Mouse (Mus musculus): ENCODE measurements around the gene Strc. TPM values are rescaled to one million over a fixed set of nuclear protein-coding genes. Genes with fewer than 3 reads are reported as not detected.
A peak's percentile ranks its signal among the peaks of the same experiment; 100 is the strongest.

Gene Strc
- polyA plus RNA-seq, 1 experiment from 2014 or later, result not detected

GRCm38 (mm10) chr2:121396624-121397023 lies 9.7 kb upstream of the Strc start:
- no peak overlapping the region for H3K27ac ChIP-seq
- no peak overlapping the region for H3K4me3 ChIP-seq
- no peaks in the 10 kb centered on the region for H3K36me3 ChIP-seq
- DNase-seq (ENCODE audit: low spot score), result peak; percentile 74
- 15% methylated on average over 8 of the region's 8 CpGs for WGBS
- no peaks in the 10 kb centered on the region for H3K4me1 ChIP-seq (replicated peaks)
- H3K27me3 ChIP-seq (ENCODE audit: insufficient read depth, poor library complexity, severe bottlenecking), result no peaks in the 10 kb centered on the region
- no peaks in the 10 kb centered on the region for H3K9me3 ChIP-seq

DNA sequence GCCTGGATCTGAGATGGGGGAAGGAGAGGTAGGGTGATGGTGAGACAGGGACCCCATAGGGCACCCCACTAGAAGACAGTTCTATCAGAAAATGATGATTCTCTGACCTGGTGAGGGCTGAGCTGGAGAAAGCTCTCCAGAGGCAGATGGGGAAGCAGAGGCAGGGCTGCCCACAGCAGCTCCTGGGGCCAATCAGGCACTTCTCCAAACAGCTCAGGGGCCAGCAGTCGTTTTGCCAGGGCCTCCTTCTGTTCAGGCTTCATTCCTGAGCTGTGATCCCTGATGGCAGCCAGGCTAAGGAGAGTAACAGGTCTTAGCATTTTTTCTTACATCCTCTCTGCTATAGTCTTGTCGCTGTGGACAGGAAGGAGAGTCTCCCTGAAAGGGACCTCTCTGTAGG lies 12.2 kb downstream of the Strc start:
- no peak overlapping the region for H3K4me3 ChIP-seq
- no peaks in the 10 kb centered on the region for H3K9me3 ChIP-seq
- peaks cover 7% of the 10 kb centered on the region; the same call in 1 of the 2 replicates for H3K27me3 ChIP-seq (ENCODE audit: insufficient read depth, poor library complexity, severe bottlenecking)
- H3K36me3 ChIP-seq, result no peaks in the 10 kb centered on the region
- H3K4me1 ChIP-seq (replicated peaks), result peaks cover 11% of the 10 kb centered on the region; the same call in 1 of the 2 replicates
- H3K27ac ChIP-seq, result no peak overlapping the region
- no peak for DNase-seq (ENCODE audit: low spot score)
- WGBS, result 49% methylated on average over 2 of the region's 2 CpGs

GRCm38 (mm10) chr2:121372266-121372665 lies 14.7 kb downstream of the Strc start:
- WGBS, result 83% methylated on average over 3 of the region's 3 CpGs

GRCm38 (mm10) chr2:121370921-121371320 lies 16.0 kb downstream of the Strc start:
- DNase-seq (ENCODE audit: low spot score), result no peak
- H3K9me3 ChIP-seq, result no peaks in the 10 kb centered on the region
- 83% methylated on average over 5 of the region's 5 CpGs for WGBS
- no peaks in the 10 kb centered on the region; the same call in 1 of the 2 replicates for H3K27me3 ChIP-seq (ENCODE audit: insufficient read depth, poor library complexity, severe bottlenecking)
- H3K36me3 ChIP-seq, result no peaks in the 10 kb centered on the region
- H3K27ac ChIP-seq, result no peak overlapping the region
- no peak overlapping the region for H3K4me3 ChIP-seq
- no peaks in the 10 kb centered on the region for H3K4me1 ChIP-seq (replicated peaks)

More at GRCm38 (mm10) chr2:121372266-121372665, 14.7 kb downstream of the Strc start:
- Histone ChIP-seq H3K9me3 (no peaks in the 10 kb centered on the region), H3K27me3 (ENCODE audit: insufficient read depth, poor library complexity, severe bottlenecking) (peaks cover 7% of the 10 kb centered on the region; the same call in 1 of the 2 replicates), H3K4me3 (no peak overlapping the region), H3K36me3 (no peaks in the 10 kb centered on the region), H3K27ac (no peak overlapping the region), H3K4me1 (replicated peaks) (peaks cover 8% of the 10 kb centered on the region; the same call in 1 of the 2 replicates)
- DNase-seq (ENCODE audit: low spot score), result no peak

GRCm38 (mm10) chr2:121368831-121369230 lies 18.1 kb downstream of the Strc start:
- H3K36me3 ChIP-seq, result no peaks in the 10 kb centered on the region
- no peaks in the 10 kb centered on the region for H3K4me1 ChIP-seq (replicated peaks)
- no peaks in the 10 kb centered on the region for H3K9me3 ChIP-seq
- no peak for DNase-seq (ENCODE audit: low spot score)
- no peaks in the 10 kb centered on the region for H3K27me3 ChIP-seq (ENCODE audit: insufficient read depth, poor library complexity, severe bottlenecking)
- no peak overlapping the region for H3K27ac ChIP-seq
- 80% methylated on average over 2 of the region's 2 CpGs for WGBS
- H3K4me3 ChIP-seq, result no peak overlapping the region

DNA sequence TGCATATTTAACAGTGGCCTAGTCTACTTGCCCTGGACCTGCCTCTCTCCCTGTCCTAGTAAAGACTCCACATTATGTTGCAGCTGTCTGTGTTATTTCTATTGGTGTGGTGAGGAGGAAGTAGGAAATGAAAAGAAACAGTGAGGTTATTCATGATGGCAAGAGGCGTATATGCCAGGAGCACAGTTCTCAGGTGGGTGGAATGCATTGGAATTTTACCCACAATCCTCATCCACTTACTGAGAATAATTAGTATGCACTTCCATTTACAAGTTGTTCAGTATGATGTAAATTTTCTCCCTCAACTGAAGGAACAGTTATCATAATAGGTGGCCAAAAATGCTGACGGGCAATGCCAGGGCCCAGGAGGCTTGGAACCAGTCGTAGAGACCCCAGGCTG lies 23.3 kb downstream of the Strc start:
- Histone ChIP-seq H3K4me1 (replicated peaks) (peaks cover 8% of the 10 kb centered on the region), H3K27ac (no peak overlapping the region), H3K9me3 (no peaks in the 10 kb centered on the region), H3K4me3 (no peak overlapping the region), H3K27me3 (ENCODE audit: insufficient read depth, poor library complexity, severe bottlenecking) (peaks cover 17% of the 10 kb centered on the region), H3K36me3 (no peaks in the 10 kb centered on the region)
- WGBS, result 83% methylated on average over 3 of the region's 3 CpGs
- DNase-seq (ENCODE audit: low spot score), result no peak

GRCm38 (mm10) chr2:121359461-121359860 lies 27.5 kb downstream of the Strc start:
- Histone ChIP-seq H3K27me3 (ENCODE audit: insufficient read depth, poor library complexity, severe bottlenecking) (peaks cover 38% of the 10 kb centered on the region), H3K9me3 (no peaks in the 10 kb centered on the region), H3K27ac (no peak overlapping the region), H3K4me3 (no peak overlapping the region), H3K36me3 (no peaks in the 10 kb centered on the region), H3K4me1 (replicated peaks) (peaks cover 18% of the 10 kb centered on the region)
- DNase-seq (ENCODE audit: low spot score), result no peak
- WGBS, result 54% methylated on average over 4 of the region's 4 CpGs

- no peaks in the 10 kb centered on the region for H3K9me3 ChIP-seq
- peaks cover 24% of the 10 kb centered on the region for H3K4me1 ChIP-seq (replicated peaks)
- peak overlapping the region; percentile 49 for H3K4me3 ChIP-seq
- H3K36me3 ChIP-seq, result no peaks in the 10 kb centered on the region
- WGBS, result under 1% methylated on average over 16 of the region's 16 CpGs
- peak overlapping the region; percentile 70 for H3K27ac ChIP-seq
- peaks cover 38% of the 10 kb centered on the region for H3K27me3 ChIP-seq (ENCODE audit: insufficient read depth, poor library complexity, severe bottlenecking)
- DNase-seq (ENCODE audit: low spot score), result peak; percentile 47
These were observed 28.6 kb downstream of the Strc start for GRCm38 (mm10) chr2:121358381-121358780.

- no peak for DNase-seq (ENCODE audit: low spot score)
- H3K4me3 ChIP-seq, result peak overlapping the region; percentile 49
- 3% methylated on average over 4 of the region's 4 CpGs for WGBS
These were observed 29.0 kb downstream of the Strc start for GRCm38 (mm10) chr2:121357961-121358360.

GRCm38 (mm10) chr2:121357494-121357893 lies 29.5 kb downstream of the Strc start, which contains the start of gene Ckmt1:
Ckmt1 (plus strand) TSS chr2:121357714.
- Histone ChIP-seq H3K27ac (peak within 1 kb of the TSS; percentile 70), H3K4me3 (peak within 1 kb of the TSS; percentile 49), H3K9me3 (no peaks in the 10 kb centered on the region), H3K27me3 (ENCODE audit: insufficient read depth, poor library complexity, severe bottlenecking) (peaks cover 38% of the 10 kb centered on the region), H3K36me3 (no peaks in the 10 kb centered on the region), H3K4me1 (replicated peaks) (peaks cover 24% of the 10 kb centered on the region)
- WGBS, result 76% methylated on average over 5 of the region's 5 CpGs
- no peak for DNase-seq (ENCODE audit: low spot score)

More at GRCm38 (mm10) chr2:121357961-121358360, 29.0 kb downstream of the Strc start:
- Histone ChIP-seq H3K36me3 (no peaks in the 10 kb centered on the region), H3K27me3 (ENCODE audit: insufficient read depth, poor library complexity, severe bottlenecking) (peaks cover 38% of the 10 kb centered on the region), H3K4me1 (replicated peaks) (peaks cover 24% of the 10 kb centered on the region), H3K9me3 (no peaks in the 10 kb centered on the region), H3K27ac (no peak overlapping the region)

GRCm38 (mm10) chr2:121354820-121355592 lies 32.0 kb downstream of the Strc start, which contains the start of gene Ppip5k1:
Ppip5k1 (minus strand) TSS chr2:121355396.
- Histone ChIP-seq H3K27me3 (ENCODE audit: insufficient read depth, poor library complexity, severe bottlenecking) (peaks cover 34% of the 10 kb centered on the region), H3K4me1 (replicated peaks) (peaks cover 24% of the 10 kb centered on the region), H3K27ac (peak within 1 kb of the TSS; percentile 94), H3K4me3 (peak within 1 kb of the TSS; percentile 81), H3K9me3 (no peaks in the 10 kb centered on the region), H3K36me3 (no peaks in the 10 kb centered on the region)
- WGBS, result under 1% methylated on average over 58 of the region's 58 CpGs
- peak; percentile 98 for DNase-seq (ENCODE audit: low spot score)

- DNase-seq (ENCODE audit: low spot score), result no peak
- H3K4me1 ChIP-seq (replicated peaks), result peaks cover 23% of the 10 kb centered on the region
- H3K9me3 ChIP-seq, result no peaks in the 10 kb centered on the region
- peaks cover 29% of the 10 kb centered on the region for H3K27me3 ChIP-seq (ENCODE audit: insufficient read depth, poor library complexity, severe bottlenecking)
- 5% methylated on average over 6 of the region's 6 CpGs for WGBS
- H3K27ac ChIP-seq, result peak overlapping the region; percentile 94
- H3K36me3 ChIP-seq, result 0 out of 2 replicates have a peak, but pooled peaks cover 5% of the 10 kb centered on the region
- peak overlapping the region; percentile 81 for H3K4me3 ChIP-seq
These were observed 32.6 kb downstream of the Strc start for GRCm38 (mm10) chr2:121354378-121354777.

- Histone ChIP-seq H3K4me1 (replicated peaks) (peaks cover 11% of the 10 kb centered on the region), H3K27ac (no peak overlapping the region), H3K4me3 (no peak overlapping the region), H3K36me3 (peaks cover 10% of the 10 kb centered on the region; the same call in 1 of the 2 replicates), H3K9me3 (no peaks in the 10 kb centered on the region), H3K27me3 (ENCODE audit: insufficient read depth, poor library complexity, severe bottlenecking) (peaks cover 16% of the 10 kb centered on the region)
- 72% methylated on average over 8 of the region's 8 CpGs for WGBS
- DNase-seq (ENCODE audit: low spot score), result no peak
These were observed 33.8 kb downstream of the Strc start for GRCm38 (mm10) chr2:121353156-121353555.

All from hindbrain, embryonic 10.5 days (tissue).